Mouse (Mus musculus) urinary bladder, adult 2 months (tissue): ENCODE data around the gene C130050O18Rik. TPM values are rescaled to one million over a fixed set of nuclear protein-coding genes. Genes with fewer than 3 reads are reported as not detected.

Source experiments
- DNase-seq: peaks from one replicate; pipeline ENCODE4 v3.0.0; 2022; ENCODE audit warnings: low spot score
- polyA plus RNA-seq: library from polyadenylated mRNA; depleted of rRNA; stranded (reverse); fragments of >200 nt; gene quantifications from 2 replicates; pipeline ENCODE4 v1.2.3, GENCODE M21; 2012

Gene C130050O18Rik
- polyA plus RNA-seq, 1 experiment: 0.65 TPM

GRCm38 (mm10) chr5:139425198-139425597 is 20.1 kb downstream of the C130050O18Rik start:
- no peak for DNase-seq

- DNase-seq: no peak
Observed at GRCm38 (mm10) chr5:139427001-139427400, 21.9 kb downstream of the C130050O18Rik start.

GRCm38 (mm10) chr5:139427989-139428388 is 22.9 kb downstream of the C130050O18Rik start:
- no peak for DNase-seq

- no peak for DNase-seq
Observed at GRCm38 (mm10) chr5:139429818-139430341, 24.8 kb downstream of the C130050O18Rik start.

DNA sequence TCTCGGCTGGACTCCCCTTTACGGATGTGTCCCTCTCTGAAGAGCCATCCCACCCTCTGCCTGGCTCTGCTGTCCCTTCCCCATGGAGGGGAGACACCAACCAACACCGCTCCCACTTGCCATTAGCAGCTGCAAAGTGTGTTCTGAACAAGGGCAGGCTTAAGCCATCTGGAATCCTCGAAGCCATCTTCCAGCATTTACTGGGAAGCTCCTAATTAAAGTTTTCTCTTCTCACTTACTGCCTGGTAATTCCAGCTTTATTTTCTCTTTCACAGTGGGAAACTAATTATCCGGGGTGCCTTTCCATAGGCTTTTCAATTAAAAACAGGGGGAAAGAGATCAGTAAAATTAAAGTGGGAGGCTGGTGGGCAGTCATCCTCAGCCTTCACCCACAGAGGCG is 27.3 kb downstream of the C130050O18Rik start:
- no peak for DNase-seq

- no peak for DNase-seq
Observed at GRCm38 (mm10) chr5:139432747-139433508, 27.8 kb downstream of the C130050O18Rik start.

DNA sequence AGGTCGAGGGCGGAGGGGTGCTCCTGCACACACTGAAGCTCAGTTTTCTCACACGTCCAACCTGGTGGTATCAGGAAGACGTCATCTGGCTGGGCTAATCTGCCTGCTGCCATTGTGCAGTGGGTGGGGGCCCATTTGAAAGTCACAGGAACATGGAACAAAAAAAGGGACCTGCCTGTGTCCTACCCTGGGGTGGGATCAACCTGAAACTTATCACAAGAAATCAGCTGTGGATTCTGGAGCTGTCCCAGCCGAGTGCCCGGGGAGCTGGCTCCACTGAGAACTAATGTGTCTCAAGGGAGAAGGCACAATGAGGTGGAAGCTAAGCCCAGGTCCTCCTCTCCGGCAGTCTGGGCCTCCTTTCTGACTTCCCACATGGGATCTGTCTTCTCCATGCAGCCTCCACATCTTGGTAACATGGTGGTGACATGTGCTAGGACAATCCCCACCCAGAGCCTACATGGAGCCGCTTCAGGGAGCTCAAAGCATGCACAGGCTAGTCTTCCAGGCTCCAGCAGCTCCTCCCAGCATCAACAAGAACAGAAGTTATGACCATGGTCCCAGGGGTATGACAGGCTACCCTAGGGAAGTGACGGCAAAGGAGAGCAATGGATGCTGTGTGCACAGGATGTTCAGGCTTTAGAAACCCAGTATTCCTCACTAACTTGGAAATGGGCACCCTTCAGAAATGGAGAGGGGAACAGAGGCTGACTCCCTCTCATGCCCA is 28.9 kb downstream of the C130050O18Rik start:
- no peak for DNase-seq

GRCm38 (mm10) chr5:139434940-139435339 is 29.9 kb downstream of the C130050O18Rik start:
- DNase-seq: no peak

- DNase-seq: no peak
Observed at GRCm38 (mm10) chr5:139437769-139438168, 32.7 kb downstream of the C130050O18Rik start.

GRCm38 (mm10) chr5:139438440-139438839 is 33.4 kb downstream of the C130050O18Rik start:
- no peak for DNase-seq

DNA sequence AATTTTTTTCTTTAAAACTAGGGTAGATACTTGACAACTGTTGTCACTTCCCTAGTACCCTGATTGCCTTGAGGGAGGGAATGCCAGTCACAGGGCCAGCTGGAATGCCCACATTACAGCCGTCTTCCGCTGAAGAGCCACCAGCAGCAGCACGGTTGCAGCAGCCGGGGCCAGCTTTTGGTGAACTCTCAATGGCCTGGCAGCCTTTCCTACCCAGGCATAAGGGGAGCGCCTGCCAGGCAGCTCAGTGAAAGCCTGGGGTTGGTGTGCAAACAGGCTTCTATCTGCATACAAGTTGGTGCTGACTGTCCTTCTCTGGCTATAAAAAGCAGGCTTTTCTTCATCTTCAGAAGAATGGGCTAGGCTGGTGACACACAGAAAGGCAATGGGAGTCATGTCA is 35.4 kb downstream of the C130050O18Rik start:
- no peak for DNase-seq

DNA sequence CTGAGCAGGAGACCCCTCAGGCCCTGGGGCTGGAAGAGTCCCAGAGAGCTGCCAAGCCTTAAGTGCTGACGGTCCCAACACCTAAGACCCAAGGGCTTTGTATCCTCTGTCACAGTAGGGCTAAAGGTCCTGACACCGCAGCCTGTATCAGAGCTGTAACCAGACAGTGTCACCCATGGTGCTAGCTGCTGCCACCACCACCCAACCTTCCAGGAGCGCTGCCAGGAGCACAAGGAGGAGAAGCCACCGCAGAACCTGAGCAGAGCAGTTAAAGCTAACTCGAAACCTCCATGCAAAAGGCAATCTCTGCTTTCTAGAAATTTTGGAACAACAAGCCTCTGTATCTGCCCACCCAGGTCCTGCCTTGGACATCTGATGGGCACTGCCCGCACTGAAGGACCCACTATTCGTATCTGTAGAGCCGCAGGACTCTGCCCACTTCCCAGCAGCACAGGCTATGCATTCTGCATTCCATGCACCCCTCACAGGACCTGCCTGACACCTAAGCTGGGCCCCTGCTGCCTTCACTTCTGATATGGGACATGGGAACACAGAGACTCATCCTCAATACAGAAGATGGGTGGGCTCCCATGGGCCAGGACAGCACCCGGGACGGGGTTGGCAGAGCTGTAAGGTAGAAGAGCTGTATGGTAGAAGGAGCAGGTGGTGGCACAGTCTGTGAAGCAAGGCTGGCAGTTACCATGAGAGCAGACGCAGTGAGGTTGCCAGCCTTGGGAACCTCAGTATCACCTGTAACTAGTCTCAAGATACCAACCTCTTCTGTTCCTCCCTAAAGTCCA is 36.0 kb downstream of the C130050O18Rik start:
- DNase-seq: no peak

DNA sequence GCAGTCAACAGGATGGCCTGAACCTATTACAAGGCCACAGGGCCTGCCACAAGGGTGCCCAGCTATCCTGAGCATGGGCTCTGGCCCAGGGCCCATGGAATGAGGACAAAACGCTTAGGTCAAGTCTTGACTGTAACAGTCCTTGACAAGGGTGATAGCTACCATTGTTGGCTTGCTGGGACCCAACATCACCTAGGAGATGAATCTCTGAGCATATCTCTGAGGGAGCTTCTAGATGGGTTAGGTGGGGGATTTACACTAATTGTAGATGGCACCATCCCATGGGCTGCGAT is 36.6 kb downstream of the C130050O18Rik start:
- DNase-seq: no peak

DNA sequence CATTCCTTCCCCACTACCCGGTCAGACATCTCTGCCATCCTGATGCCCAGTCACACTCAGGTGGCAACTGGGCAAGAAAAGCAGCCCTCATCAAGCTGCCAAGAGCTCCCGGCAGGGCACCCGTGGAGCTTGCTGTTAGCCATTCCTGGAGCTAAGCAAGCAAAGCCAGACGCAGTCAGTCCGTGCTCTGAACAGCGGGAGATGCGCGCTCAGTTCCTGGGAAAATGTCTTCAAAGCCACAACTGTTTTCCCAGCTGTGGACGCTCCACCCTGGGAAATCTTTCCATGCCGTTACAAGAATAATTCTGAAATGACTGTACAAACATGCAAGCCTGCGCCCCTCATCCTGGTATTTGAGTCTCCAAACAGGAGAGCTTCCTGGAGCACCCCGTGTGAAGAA is 37.3 kb downstream of the C130050O18Rik start:
- no peak for DNase-seq

- no peak for DNase-seq
Observed at GRCm38 (mm10) chr5:139442962-139443361, 37.9 kb downstream of the C130050O18Rik start.

GRCm38 (mm10) chr5:139445258-139445657 is 40.2 kb downstream of the C130050O18Rik start:
- no peak for DNase-seq

- DNase-seq: no peak
Observed at GRCm38 (mm10) chr5:139448025-139448424, 42.9 kb downstream of the C130050O18Rik start.

GRCm38 (mm10) chr5:139449161-139449791 is 44.2 kb downstream of the C130050O18Rik start:
- DNase-seq: no peak

- DNase-seq: no peak
Observed at GRCm38 (mm10) chr5:139449926-139450325, 44.8 kb downstream of the C130050O18Rik start.

- DNase-seq: no peak
Observed at GRCm38 (mm10) chr5:139453031-139453430, 48.0 kb downstream of the C130050O18Rik start.

DNA sequence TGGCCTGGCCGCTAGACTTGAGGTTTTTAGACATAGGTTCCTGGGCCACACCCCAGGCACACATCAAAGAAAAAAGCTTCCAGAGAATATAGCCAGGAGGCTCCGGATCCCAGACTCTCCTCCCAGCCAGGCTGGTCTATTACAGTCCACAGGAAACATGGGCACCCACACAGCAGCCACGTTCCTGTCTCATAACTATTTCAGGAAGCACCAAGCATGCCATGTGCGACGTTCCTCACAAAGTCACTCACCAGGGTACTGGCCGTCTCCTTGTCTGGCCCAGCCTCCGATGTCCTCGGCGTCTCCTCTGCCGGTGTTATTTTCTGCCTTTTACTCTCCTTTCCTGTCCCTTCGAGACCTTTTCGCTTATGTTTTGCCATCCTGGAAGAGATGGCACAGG is 50.1 kb downstream of the C130050O18Rik start:
- DNase-seq: no peak

GRCm38 (mm10) chr5:139457241-139457640 is 52.2 kb downstream of the C130050O18Rik start:
- DNase-seq: no peak
